Mouse (Mus musculus): ENCODE measurements around the gene Apol11a.
A peak's percentile ranks its signal among the peaks of the same experiment; 100 is the strongest.
"Not testable (repeated sequence)": the region's sequence is repeated elsewhere in the genome, so short reads cannot be mapped to it uniquely, and the experiment has no call there.

The Apol11a gene

DNA sequence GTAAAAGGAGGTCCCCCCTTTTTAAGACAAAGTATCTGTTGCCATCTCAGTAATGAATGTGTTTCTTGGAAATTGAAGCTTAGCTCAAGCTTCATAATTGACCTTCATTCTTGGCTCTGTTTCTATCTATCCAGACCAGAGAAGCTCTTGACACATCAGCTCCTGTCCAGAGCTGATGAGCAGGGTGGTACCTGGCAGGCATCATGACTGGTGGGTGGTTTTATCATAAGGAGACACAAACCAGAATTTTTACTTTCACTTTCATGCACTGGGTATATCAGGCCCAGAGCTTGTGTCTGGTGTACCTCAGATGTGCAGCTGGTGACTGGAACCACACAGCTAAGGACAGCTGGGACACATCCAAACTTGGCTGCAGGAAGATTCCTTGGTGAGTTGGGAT is at the start of gene Apol11a:
Apol11a (plus strand) TSS at position 306 of the 400 bp plus-strand sequence.
- not testable (repeated sequence) for DNase-seq

DNA sequence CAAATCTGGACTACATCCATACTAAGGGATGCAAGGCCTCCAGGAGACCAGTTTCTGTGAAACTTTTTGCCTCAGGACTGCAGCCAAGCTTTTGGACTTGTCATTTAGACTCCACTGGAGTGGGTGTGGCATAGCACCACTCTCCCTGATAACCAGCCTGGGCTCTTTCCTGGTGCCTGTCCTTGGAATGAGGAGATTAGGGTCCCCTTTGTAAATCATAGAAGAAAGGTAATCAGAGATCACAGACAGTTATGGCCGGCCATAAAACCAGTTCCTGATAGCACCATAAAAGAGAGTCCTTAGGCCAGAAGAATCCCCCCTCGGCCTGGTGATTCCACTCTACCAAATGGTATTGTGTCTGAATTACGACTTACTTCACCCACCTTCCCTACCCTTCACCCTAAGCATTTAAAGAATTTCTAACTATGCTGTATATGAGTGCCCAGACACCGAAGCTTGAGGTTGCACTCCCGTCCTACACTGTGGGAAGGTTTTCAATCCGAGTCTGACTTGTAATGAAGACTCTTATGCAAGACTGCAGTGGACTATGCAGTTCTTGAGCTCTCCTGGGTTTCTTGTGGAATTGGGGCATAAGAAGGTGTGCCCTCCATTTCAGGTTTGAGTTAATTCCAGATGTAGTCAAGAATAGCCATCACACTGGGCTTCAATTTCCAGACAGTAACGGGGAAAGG is 33.2 kb upstream of the Apol11a start:
- DNase-seq: not testable (repeated sequence)

DNA sequence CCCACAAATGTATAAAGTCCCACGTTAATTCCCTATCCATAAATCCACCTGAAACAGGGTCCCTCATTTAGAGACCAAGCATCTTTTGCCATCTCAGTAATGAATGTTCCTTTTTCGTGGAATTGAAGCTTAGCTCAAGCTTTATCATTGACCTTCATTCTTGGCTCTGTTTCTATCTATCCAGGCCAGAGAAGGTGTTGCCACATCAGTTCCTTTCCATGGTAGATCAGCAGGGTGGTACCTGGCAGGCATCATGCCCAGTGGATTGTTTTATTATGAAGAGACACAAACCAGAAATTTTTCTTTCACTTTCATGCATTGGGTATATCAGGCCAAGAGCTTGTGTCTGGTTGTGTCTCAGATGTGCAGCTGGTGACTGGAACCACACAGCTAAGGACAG is 31.4 kb upstream of the Apol11a start, which contains the start of gene Apol10a:
Apol10a (plus strand) TSS at position 355 of the 400 bp plus-strand sequence.
- DNase-seq: not testable (repeated sequence)

DNA sequence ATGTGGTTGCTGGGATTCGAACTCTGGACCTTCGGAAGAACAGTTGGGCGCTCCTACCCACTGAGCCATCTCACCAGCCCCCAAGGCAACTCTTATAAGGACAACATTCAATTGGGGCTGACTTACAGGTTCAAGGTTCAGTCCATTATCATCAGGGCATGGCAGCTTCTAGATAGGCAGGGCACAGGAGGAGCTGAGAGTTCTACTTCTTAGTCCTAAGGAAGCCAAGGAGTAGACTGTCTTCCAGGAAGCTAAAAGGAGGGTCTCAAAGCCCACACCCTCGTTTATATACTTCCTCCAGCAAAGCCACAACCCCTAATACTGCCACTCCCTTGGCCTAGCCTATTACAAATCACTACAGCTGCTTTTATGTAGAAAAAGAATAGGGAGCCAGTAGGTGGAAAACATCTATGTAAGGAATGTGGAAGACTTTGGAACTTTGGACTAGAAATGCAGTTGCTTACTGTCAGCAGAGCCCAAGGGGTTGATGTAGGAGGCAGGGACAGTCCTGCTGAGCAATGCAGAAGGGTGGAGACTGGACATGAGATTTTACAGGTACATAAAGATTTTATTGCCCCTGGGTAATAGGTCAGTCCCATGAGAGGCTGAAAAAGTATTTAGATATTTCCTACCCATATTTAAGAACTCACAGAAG is 25.8 kb upstream of the Apol11a start:
- no peak for DNase-seq

DNA sequence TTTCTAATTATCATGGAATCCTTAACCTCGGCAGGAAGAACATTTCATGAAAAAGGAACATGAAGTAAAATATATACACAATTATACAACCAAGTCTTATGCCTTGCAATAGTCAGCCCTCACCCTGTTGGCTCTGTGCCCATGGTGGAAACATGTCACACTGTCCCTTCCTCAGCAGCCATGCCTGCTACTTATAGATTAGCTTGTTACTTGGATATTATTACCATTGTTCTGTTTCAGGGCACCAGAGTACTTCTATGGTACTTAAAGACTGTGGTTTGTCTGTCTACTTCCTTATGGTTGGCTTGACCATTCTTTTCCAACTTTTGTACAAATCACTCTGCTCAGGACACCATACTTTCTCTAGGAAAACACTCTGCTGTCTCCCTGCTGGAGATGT is 14.9 kb upstream of the Apol11a start:
- not testable (repeated sequence) for DNase-seq

DNA sequence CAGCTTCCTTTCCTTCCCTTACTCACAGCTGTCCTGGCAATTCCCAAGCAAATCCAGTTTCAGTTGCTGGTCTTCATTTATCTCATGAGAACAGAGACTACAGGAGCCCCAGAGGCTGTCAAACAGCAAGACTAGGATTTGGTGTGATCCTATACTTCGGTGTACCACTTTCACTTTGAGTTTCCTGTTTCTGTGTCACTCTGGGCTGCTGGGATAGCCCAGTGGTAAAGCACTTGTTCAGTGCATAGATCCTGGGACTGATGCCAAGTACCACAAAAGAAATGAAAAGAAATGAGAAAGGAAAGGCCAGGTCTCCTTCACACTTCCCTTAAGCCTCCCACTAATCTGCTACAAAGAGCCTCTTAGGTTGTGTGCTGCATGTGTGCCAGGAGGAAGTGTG is 13.4 kb upstream of the Apol11a start:
- DNase-seq: not testable (repeated sequence)

DNA sequence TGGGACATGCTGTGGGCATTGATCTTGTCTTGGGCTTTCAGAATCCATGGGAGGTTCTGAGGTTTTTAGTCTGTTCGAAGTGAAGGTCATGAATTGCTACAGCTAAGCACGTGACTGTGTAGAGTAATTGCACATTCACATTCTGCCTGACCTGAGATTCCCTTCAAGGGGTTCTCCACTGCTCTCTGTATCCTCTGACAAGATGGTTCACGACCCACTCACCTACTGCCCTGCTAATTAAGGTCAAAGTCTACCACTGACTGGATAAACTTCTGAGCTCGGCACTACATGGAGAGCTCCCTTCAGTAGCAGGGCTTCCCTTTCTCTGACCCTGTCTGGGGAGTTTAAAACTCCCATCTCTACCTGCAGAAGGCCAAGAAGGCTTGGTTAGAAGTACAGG is 12.5 kb downstream of the Apol11a start:
- not testable (repeated sequence) for DNase-seq

DNA sequence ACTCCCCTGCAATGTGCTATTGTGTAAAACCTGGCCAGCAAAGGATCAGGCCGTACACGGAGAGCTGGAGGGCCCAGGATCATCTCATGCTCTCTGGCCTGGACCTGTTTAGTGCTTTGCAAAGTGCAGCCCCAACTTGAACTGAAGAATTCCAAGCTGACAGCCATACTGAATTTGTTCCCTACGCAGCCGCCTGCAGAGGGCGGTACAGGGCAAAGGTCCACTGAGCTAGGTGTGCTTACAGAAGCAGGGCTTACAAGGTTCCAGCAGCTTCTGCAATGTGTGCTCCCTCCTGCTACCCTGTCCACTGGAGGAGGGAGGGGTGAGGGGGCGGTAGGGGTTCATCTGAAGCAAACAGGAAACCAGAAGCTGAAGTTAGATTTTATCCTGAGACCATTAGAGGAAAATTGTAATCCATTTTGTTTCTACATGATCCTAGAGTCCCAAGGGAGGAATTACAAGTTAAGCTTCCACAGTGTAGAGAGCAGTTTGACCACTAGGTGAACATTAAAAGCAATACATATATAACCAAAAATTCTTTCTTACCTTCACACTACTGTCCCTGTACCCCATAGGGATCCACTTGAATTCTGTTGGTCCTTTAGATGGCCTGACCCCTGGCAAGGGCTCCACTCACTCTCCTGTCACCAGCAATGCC is 15.2 kb downstream of the Apol11a start:
- DNase-seq: peak; percentile 61

DNA sequence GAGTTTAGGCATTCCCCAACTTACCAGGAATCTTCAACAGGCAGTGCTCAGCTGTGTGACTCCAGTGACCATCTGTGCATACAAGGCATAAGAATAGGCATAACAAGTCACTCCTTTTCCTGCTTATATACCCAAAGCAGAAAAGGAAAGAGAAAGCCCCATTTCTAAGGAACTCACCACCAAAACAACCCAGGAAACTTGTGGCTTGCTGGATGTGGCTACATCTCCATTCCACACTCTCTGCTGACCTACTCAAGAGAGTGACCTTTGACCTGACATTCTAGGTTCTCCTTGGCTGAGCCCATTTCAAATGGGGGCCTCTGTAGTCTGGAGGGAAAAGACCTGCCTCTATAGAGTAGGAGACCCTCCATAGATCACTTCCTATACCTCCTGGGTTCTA is 25.1 kb downstream of the Apol11a start, which contains the start of gene Apol7c:
Apol7c (minus strand) TSS at position 101 of the 400 bp plus-strand sequence.
- no peak for DNase-seq

DNA sequence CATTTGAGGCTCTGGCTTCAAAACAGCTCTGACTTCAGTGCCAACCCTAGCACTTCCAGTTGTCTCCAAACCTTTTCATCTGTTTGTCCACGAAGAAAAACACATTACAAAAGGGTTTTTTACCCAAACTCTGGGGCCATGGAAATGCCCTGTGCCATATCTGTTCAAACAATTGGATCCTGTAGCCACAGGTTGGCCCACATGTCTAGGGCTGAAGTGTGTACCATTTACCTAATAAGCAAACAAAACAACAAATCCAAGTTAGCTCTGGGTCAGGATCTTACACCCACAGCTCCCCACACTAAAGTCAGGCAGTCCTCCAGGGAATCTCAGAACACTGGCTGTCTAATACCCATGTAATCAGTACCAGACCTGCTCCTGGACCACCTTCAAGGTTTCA is 31.1 kb downstream of the Apol11a start:
- not testable (repeated sequence) for DNase-seq

DNA sequence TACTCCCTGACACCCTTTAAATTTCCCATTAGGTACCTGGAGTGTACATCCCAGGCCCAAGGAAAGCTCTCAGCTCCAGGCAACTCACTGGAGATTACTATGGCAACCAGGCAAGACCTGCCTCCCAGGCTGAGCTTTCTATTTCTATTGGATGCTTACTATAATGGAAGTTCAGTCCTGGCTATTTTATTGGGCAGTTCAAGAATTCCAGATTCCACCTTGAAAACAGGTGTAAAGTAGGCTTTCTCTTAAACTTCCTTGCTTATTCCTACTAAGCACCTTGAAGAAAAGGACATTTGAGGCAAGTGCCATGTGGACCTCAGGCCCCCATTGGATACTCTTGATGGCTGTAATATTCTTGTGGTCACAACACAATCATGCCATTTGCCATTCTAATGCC is 53.7 kb downstream of the Apol11a start, which contains the start of gene 1700025B11Rik:
1700025B11Rik (minus strand) TSS at position 101 of the 400 bp plus-strand sequence.
- DNase-seq: no peak

DNA sequence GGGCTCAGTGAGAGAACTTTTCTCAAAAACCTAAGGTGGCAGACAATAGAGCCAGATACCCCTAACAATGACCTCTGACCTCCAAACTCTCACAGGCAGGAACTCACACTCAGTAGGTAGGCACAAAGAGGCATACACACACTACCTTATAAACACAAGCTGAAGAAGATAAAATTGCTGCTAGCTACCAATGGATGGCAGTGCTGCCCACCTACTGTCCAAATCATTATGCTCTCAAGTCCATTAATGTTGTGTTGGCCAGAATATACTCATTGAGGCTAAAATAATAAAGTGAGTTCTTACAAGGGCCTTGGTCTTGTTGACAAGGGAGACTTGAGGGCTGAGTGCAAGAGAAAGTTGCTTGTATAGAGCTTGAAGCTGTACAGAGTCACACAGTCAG is 55.1 kb downstream of the Apol11a start:
- DNase-seq: no peak

Data from thymus, postnatal 14 days (tissue).